Mouse (Mus musculus) midbrain, embryonic 11.5 days (tissue): ENCODE data around the gene Carmil3. TPM values are rescaled to one million over a fixed set of nuclear protein-coding genes. Genes with fewer than 3 reads are reported as not detected.

Source experiments
- ATAC-seq: fragments of 200-750 bp; cut with Nextera tagmentation; 2 replicates; pipeline ENCODE4 v1.8.0; 2017; ENCODE audit warnings: moderate TSS enrichment, moderate library complexity; ENCODE audit not compliant: low FRiP score
- DNase-seq: peaks from one replicate; pipeline ENCODE4 v3.0.0; 2015; ENCODE audit warnings: low spot score; ENCODE audit errors: missing footprints
- H3K27ac ChIP-seq: fragments of 300-500 bp; sonication (generic); 2 replicates; pipeline ENCODE4 v1.5.1; 2014; ENCODE audit warnings: low read depth, low read length
- H3K27me3 ChIP-seq: fragments of 300-500 bp; sonication (generic); 2 replicates; pipeline ENCODE4 v1.6.1; 2014; ENCODE audit warnings: mild to moderate bottlenecking, low read length, moderate library complexity, mixed read lengths; ENCODE audit not compliant: control insufficient read depth, insufficient read depth
- H3K36me3 ChIP-seq: fragments of 300-500 bp; sonication (generic); 2 replicates; pipeline ENCODE4 v1.6.1; 2014; ENCODE audit warnings: mild to moderate bottlenecking, low read length, moderate library complexity, mixed read lengths; ENCODE audit not compliant: control insufficient read depth, insufficient read depth
- H3K4me1 ChIP-seq: fragments of 300-500 bp; sonication (generic); 2 replicates; pipeline ENCODE4 v1.6.1; 2014; ENCODE audit warnings: low read length; ENCODE audit not compliant: control insufficient read depth, insufficient read depth
- H3K4me2 ChIP-seq: fragments of 300-500 bp; sonication (generic); 2 replicates; pipeline ENCODE4 v1.6.1; 2014; ENCODE audit warnings: mild to moderate bottlenecking, moderate library complexity
- H3K4me3 ChIP-seq: fragments of 300-500 bp; sonication (generic); 2 replicates; pipeline ENCODE4 v1.5.1; 2014; ENCODE audit warnings: low read depth, low read length
- H3K9ac ChIP-seq: fragments of 300-500 bp; sonication (generic); 2 replicates; pipeline ENCODE4 v1.6.1; 2014; ENCODE audit warnings: low read length
- H3K9me3 ChIP-seq: fragments of 300-500 bp; sonication (generic); 2 replicates; pipeline ENCODE4 v1.6.1; 2016; ENCODE audit warnings: low read length; ENCODE audit not compliant: control insufficient read depth
- WGBS: fragments of 180-500 bp; shearing (Covaris S2); extraction: QIAGEN DNeasy Blood & Tissue Kit; methylation state at CpG from one replicate; pipeline ENCODE4 v1.1.7; 2014; 5-methylcytosine and 5-hydroxymethylcytosine counted together
- polyA plus RNA-seq: library from polyadenylated mRNA; unstranded; fragments of >200 nt; fragmentation: Nextera tagmentation; extraction: Ambion mirVana; gene quantifications from 2 replicates; pipeline ENCODE4 v1.2.1, GENCODE M21; 2014

Gene Carmil3
- polyA plus RNA-seq, 1 experiment from 2014 or later = 9.7 TPM

DNA sequence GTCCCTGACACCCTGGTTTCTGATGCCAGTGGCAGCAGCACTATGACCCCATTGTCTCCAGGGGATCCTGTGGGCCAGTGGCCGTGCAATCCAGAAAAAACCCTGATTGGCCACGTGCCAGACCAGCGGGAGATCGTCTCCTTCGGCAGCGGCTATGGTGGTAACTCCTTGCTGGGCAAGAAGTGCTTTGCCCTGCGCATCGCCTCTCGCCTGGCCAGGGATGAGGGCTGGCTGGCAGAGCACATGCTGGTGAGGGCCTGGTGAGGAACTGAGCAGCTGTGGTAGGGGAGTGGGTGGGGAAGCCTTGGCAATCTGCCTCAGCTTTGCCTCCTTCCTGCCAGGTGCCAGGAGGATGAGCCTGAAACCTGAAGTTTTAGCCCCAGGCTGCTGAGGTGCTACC lies 53.9 kb downstream of the Carmil3 start:
- Histone ChIP-seq H3K9me3 (no peaks in the 10 kb centered on the region), H3K4me2 (no peak overlapping the region), H3K36me3 (no peaks in the 10 kb centered on the region; the same call in 1 of the 2 replicates), H3K4me1 (peaks cover 9% of the 10 kb centered on the region; the same call in 1 of the 2 replicates), H3K9ac (no peak overlapping the region), H3K27me3 (no peaks in the 10 kb centered on the region), H3K4me3 (no peak overlapping the region), H3K27ac (no peak overlapping the region)
- DNase-seq = no peak
- WGBS = 91% methylated on average over 9 of the region's 9 CpGs
- no peak for ATAC-seq

DNA sequence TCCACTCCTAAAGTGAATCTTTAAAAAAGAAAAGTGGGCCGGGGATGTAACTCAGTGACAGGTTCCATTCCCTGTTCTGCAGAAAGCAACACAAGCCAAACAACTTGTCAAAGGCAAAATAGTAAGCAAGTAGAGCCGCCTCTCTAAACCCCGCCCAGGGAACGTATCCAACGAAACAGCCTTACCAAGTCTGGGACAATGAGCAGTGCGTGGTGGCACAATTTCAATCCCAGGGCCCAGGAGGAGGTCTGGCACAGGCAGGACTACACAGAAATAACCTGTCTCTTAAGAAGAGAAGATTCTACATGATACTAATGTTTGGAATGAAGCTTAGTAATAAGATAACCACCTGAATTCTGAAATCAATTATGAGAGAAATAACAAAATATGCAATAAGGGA lies 59.7 kb downstream of the Carmil3 start:
- Histone ChIP-seq H3K36me3 (no peaks in the 10 kb centered on the region), H3K27ac (no peak overlapping the region), H3K4me3 (no peak overlapping the region), H3K4me1 (no peaks in the 10 kb centered on the region), H3K9me3 (no peaks in the 10 kb centered on the region), H3K27me3 (no peaks in the 10 kb centered on the region), H3K4me2 (no peak overlapping the region), H3K9ac (no peak overlapping the region)
- ATAC-seq (no peak), DNase-seq (no peak)
- 88% methylated on average over 6 of the region's 6 CpGs for WGBS

DNA sequence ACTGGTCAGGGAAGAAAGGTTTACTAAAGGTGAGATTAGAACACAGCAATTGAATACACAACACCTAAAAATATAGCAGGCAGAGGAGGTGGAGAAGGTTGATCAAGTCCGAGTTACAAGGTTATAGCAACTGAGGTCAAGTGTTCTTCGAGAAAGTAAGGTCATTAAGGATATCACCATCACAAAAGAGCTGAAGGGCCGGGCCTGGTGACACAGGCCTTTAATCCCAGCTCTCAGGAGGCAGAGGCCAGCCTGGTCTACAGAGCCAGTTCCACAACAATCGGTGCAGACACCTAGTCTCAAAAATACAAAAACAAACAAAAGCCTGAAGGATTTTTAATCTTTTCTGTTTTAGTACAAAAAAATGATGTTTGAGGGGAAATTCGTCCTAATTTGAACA lies 60.9 kb downstream of the Carmil3 start:
- Histone ChIP-seq H3K36me3 (no peaks in the 10 kb centered on the region), H3K4me3 (no peak overlapping the region), H3K9ac (no peak overlapping the region), H3K9me3 (no peaks in the 10 kb centered on the region), H3K4me2 (no peak overlapping the region), H3K27ac (no peak overlapping the region), H3K4me1 (no peaks in the 10 kb centered on the region), H3K27me3 (no peaks in the 10 kb centered on the region)
- DNase-seq (no peak), ATAC-seq (no peak)
- 69% methylated on average over 5 of the region's 5 CpGs for WGBS

DNA sequence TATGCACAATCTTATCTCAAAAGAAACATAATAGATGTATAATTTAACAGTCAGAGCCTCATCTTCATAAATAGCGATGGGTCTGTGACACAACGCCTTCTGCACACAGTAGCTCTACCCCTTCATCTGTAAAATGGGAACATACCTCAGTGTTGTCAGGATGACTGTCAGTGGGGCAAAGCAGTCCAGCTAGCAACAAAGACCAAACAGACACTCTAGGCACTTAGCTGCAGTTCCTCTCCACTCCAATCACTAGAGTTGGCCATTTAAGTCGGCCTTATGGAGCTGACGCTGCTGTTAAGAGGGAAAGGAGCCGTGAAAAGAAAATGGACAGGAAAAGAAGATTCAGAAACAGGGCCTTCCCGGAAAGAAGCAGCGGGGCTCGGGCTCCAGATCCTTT lies 61.3 kb downstream of the Carmil3 start:
- H3K36me3 ChIP-seq = no peaks in the 10 kb centered on the region
- no peak overlapping the region for H3K27ac ChIP-seq
- no peaks in the 10 kb centered on the region for H3K9me3 ChIP-seq
- 87% methylated on average over 8 of the region's 8 CpGs for WGBS
- H3K4me2 ChIP-seq = no peak overlapping the region
- ATAC-seq (no peak), DNase-seq (no peak)
- H3K4me3 ChIP-seq = no peak overlapping the region
- H3K9ac ChIP-seq = no peak overlapping the region
- no peaks in the 10 kb centered on the region for H3K4me1 ChIP-seq
- no peaks in the 10 kb centered on the region for H3K27me3 ChIP-seq

DNA sequence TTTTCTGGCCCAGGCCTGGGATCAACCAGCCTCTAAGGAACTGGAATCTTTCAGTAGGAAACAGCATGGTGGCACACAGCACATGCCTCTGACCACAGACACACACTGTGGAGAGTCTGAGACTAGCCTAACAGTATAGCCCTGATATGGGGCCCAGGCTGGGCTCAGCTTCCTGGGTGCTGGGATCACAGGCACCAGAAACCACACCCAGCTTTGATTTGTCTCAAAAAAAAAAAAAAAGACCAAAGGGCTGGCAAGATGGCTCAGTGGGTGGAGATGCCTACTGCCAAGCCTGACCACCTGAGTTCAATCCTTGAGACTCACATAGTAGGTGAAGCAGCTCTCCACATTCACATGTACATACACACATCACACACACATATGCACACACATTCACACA lies 64.2 kb downstream of the Carmil3 start:
- H3K4me3 ChIP-seq = no peak overlapping the region
- ATAC-seq (no peak), DNase-seq (no peak)
- no peaks in the 10 kb centered on the region for H3K36me3 ChIP-seq
- H3K27me3 ChIP-seq = no peaks in the 10 kb centered on the region
- no peaks in the 10 kb centered on the region for H3K9me3 ChIP-seq
- H3K4me1 ChIP-seq = peaks cover 3% of the 10 kb centered on the region; the same call in 1 of the 2 replicates
- no peak overlapping the region for H3K9ac ChIP-seq
- H3K27ac ChIP-seq = no peak overlapping the region
- H3K4me2 ChIP-seq = no peak overlapping the region

DNA sequence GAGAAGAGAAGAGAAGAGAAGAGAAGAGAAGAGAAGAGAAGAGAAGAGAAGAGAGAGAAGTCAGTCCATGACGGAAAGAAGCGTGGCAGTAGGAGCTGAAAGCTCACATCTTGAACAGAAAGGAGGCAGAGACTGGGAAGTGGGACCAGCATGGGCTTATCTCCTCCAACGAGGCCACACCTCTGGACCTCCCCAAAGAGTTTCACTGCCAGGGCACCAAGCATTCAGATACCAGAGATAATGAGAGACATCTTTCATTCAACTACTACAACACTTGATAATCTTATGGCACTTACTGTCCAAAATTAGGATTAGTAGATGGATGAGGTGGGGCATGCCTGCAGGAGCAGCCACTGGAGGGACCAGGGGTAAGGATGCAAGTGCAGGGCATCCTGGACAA lies 65.3 kb downstream of the Carmil3 start:
- Histone ChIP-seq H3K4me1 (peaks cover 3% of the 10 kb centered on the region; the same call in 1 of the 2 replicates), H3K27ac (no peak overlapping the region), H3K9ac (no peak overlapping the region), H3K4me3 (no peak overlapping the region), H3K27me3 (no peaks in the 10 kb centered on the region), H3K4me2 (no peak overlapping the region), H3K9me3 (no peaks in the 10 kb centered on the region), H3K36me3 (no peaks in the 10 kb centered on the region)
- no peak for ATAC-seq
- DNase-seq = no peak
- 73% methylated on average over 3 of the region's 3 CpGs for WGBS

DNA sequence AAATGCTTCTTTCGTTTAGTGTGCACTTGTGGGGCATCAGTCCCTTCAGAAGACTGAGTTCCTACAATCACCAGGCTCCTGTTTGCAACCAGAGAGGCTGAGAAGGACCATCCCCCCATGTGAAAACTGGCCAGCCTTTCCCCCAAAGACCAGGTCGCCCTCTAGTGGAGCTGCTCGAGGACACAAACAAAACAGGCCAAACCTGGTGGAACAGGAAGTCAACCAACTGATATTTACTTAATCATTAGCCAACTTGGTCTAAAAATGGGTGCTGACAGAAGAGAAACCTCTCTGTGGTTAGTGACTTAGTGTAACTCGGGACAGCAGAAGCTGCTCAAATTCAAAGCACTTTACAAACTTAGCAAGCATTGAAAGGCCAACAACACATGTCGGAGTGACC lies 66.6 kb downstream of the Carmil3 start:
- no peak for ATAC-seq
- no peaks in the 10 kb centered on the region for H3K27me3 ChIP-seq

DNA sequence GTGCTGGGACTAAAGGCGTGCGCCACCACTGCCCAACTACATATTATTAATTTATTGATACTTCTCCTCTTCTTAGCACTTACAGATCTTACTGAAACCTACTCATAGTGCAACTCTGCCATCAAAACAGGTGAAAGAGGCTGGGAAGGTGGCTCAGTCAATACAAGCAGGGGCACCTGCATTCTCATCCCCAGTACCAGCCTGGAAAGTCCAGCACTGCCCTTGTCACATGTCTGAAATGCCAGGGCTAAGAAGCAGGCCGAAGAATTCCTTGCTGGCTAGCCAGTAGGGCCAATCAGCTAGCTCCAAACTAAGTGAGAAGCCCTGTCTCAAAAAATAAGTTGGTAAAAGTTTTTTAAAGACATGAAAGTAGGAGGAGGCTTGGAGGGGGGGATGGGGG lies 67.1 kb downstream of the Carmil3 start:
- DNase-seq (peak; percentile 35), ATAC-seq (no peak)
- peaks cover 9% of the 10 kb centered on the region for H3K4me1 ChIP-seq
- 91% methylated on average over 3 of the region's 3 CpGs for WGBS
- no peak overlapping the region for H3K4me2 ChIP-seq
- no peak overlapping the region for H3K4me3 ChIP-seq
- H3K9ac ChIP-seq = no peak overlapping the region
- no peaks in the 10 kb centered on the region for H3K36me3 ChIP-seq
- H3K27ac ChIP-seq = no peak overlapping the region
- no peaks in the 10 kb centered on the region for H3K27me3 ChIP-seq
- H3K9me3 ChIP-seq = no peaks in the 10 kb centered on the region

More for the DNA sequence above, 66.6 kb downstream of the Carmil3 start:
- no peak for DNase-seq
- 31% methylated on average over 5 of the region's 5 CpGs for whole genome bisulfite sequencing
- Histone ChIP-seq H3K9me3 (no peaks in the 10 kb centered on the region), H3K36me3 (no peaks in the 10 kb centered on the region), H3K4me1 (peaks cover 9% of the 10 kb centered on the region), H3K4me2 (no peak overlapping the region), H3K4me3 (no peak overlapping the region), H3K27ac (no peak overlapping the region), H3K9ac (no peak overlapping the region)
